Mouse (Mus musculus) hematopoietic stem cell, adult 5-6 weeks (primary cell): ENCODE measurements around the gene Smim27. TPM values are rescaled to one million over a fixed set of nuclear protein-coding genes. Genes with fewer than 3 reads are reported as not detected.
A peak's percentile ranks its signal among the peaks of the same experiment; 100 is the strongest.
"Not testable (repeated sequence)": the region's sequence is repeated elsewhere in the genome, so short reads cannot be mapped to it uniquely, and the experiment has no call there.

Source experiments
- ATAC-seq, 2 experiments: fragments of 125-278 bp in 1 of 2; replicated peaks in 1 of 2; 2 replicates each; pipeline ENCODE4 v1.8.0; 2016 to 2017; ENCODE audit warnings: inconsistent platforms in 2 of 2, mild to moderate bottlenecking in 2 of 2, moderate number of reproducible peaks in 2 of 2, low read depth in 1 of 2, moderate TSS enrichment in 1 of 2; ENCODE audit not compliant: low FRiP score in 2 of 2, poor library complexity in 2 of 2, severe bottlenecking in 2 of 2, insufficient read depth in 1 of 2, low TSS enrichment in 1 of 2
- total RNA-seq: library from RNA; stranded (forward); fragments of 172-1452, 232-1000 nt; gene quantifications from 2 replicates; pipeline ENCODE4 v1.2.3, GENCODE M21; 2017

Gene Smim27
- total RNA-seq, 1 experiment from 2014 or later: 11.1 TPM

GRCm38 (mm10) chr4:40244035-40244434 lies 25.3 kb upstream of the Smim27 start:
- ATAC-seq: peak; percentile 96 to 97

- ATAC-seq: no peak
Observed at GRCm38 (mm10) chr4:40250984-40251383, 18.4 kb upstream of the Smim27 start.

DNA sequence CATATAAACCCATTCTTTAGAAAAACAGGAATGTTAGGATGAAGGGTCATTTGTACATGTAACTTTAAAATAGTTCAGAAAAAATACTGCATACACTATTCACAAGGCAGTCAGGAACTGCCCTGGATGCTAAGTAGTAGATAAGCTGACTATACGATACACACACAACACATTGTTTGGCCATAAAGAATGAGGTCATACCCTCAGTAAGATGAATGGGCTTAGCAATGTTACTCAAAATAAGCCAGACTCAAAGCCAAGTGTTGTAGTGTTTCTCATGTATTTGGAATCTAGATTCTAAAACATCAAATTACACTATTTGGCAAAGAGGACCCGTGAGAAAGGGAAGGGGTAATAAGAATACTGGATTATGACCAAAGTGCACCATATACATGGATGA lies 15.6 kb upstream of the Smim27 start:
- no peak for ATAC-seq

- no peak for ATAC-seq
Observed at GRCm38 (mm10) chr4:40254385-40255103, 14.8 kb upstream of the Smim27 start.

- no peak for ATAC-seq
Observed at GRCm38 (mm10) chr4:40264321-40264720, 5.1 kb upstream of the Smim27 start.

GRCm38 (mm10) chr4:40267681-40268080 lies 1.7 kb upstream of the Smim27 start:
- no peak for ATAC-seq

GRCm38 (mm10) chr4:40268204-40268813 lies 1.1 kb upstream of the Smim27 start:
- ATAC-seq: peak; percentile 54 to 70

DNA sequence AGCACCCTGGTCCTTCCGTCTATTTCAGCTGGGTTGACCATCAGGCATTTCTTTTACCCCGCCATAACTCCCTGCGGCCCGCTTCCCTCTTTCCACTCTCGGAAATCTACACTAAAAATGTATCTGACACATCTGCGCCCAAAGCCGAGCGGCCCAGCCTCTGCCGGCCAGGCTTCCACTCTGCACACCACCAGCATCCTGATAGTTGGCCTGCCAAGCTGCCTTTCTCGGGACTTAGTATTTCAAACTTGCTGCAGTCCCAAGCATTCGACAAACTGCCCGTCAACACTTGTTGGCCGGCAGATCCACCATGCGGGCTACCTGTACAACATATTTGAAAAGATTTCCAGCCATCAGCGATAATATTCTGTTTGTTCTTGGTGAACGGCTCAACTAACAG lies 544 bp upstream of the Smim27 start:
- ATAC-seq: peak; percentile 2; a peak in 2 of 4 replicates

- peak; percentile 4 to 7; a peak in 1 of 4 replicates for ATAC-seq
Observed at GRCm38 (mm10) chr4:40278880-40279275, 9.5 kb downstream of the Smim27 start.

DNA sequence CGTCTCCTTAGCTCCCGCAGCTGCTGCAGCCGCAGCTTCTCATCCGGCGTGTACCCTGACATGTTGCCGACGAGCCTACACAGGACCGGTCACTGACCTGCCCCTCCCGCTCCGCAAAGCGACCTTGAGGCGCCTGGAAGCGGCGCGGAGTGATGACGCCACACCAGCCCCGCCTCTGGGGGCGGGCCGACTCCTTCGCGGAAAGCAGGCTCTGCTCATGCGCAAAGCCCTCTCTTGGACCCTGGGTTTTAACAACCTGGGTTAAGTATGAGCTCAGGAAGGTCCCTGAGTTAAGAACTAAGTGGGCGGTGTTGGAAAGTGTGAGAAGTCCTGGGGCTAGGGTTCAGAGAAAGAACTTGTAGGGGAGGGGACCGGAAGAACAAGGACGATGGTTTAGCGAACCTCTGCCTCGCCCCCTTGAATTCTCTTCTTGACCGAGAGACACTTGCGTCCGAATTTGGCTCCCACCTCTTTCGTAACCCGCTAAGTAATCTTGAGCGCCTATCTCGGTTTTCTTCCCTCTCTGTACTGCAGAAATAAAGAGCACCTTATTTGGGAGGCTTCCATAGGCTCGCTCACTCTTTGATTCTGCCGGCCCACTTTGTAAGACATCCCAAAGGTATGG lies 10.0 kb downstream of the Smim27 start, which contains the start of gene Ndufb6:
Gene Ndufb6, minus strand, starts transcription at position 146 of the 625 bp plus-strand sequence.
- ATAC-seq: peak; percentile 94 to 96

- ATAC-seq: peak; percentile 60 to 74; a peak in 3 of 4 replicates
Observed at GRCm38 (mm10) chr4:40285582-40285981, 16.2 kb downstream of the Smim27 start.

DNA sequence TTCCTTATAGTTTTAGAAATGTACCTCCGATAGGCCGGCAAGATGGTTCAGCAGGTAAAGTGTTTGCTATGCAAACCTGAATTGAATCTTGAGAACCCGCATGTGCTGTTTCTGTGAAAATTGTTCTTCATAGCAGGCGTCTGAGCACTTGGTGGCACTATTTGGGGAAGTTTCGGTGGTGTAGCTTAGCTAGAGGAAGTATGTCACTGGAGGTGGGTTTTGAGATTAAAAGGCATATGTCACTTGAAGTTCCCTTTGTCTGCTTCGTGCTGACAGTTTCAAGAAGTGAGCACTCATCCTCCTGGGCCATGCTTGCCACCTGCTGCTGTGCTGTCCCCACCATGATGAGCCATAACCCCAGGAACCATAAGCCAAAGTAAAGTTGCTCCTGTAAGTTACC lies 18.0 kb downstream of the Smim27 start:
- ATAC-seq: peak; percentile 93 to 95

DNA sequence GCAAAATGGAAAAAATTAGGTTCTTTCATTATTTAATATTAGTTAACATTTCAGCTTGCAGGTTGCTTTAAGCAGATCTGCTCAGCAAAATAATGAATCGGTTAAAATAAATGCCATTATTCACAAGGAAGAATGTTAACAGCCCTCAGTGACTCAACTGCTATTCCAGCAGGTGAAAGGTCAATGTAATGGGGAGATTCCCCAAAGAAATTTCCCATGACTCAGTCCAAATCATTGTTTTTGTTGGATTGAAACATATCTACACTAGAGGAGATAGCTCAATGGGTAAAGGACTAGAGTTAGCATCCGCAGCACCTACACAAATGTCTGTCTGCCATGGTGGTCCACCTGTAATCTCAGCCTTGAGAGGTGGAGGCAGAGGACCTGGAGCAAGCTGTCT lies 19.7 kb downstream of the Smim27 start:
- ATAC-seq: no peak

GRCm38 (mm10) chr4:40291511-40291910 lies 22.1 kb downstream of the Smim27 start:
- ATAC-seq: not testable (repeated sequence)

- ATAC-seq: 0 out of 4 replicates have a peak, but pooled peaks of 1 of the 2 experiments have one; percentile 51
Observed at GRCm38 (mm10) chr4:40299169-40299568, 29.8 kb downstream of the Smim27 start.

DNA sequence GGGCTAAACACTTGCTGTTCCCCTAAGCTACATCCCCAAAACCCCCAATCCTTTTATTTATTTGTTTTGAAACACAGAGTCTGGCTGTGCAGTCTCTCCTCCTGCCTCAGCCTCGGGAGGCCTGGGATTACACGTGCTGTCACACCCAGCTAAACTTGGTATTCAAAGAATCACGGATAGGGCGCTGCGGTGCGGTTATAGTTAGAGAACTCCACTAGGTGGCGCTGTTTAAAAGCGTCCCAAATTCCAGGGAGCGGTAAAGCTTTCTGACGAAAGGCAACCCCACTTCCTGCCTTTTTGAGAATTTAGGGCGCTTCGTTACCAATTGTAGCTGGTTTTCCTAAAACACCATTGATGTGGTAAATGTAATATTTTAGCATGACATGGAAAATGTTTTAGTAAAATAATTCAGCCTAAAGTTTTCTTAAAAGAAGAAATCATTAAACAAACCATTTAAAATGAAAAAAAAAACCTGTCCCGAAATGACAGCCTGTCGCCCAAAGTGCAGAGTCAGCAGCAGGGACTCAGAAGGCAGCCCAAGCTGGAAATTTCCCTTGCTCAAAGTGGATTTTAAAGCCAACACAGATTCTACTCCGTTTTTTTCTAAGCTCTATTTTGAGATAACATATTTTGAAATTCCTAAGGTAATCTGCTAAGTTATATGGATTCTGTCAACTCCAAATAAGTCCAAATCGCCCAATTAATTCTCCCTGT lies 31.9 kb downstream of the Smim27 start:
- ATAC-seq: peak; percentile 86 to 91

DNA sequence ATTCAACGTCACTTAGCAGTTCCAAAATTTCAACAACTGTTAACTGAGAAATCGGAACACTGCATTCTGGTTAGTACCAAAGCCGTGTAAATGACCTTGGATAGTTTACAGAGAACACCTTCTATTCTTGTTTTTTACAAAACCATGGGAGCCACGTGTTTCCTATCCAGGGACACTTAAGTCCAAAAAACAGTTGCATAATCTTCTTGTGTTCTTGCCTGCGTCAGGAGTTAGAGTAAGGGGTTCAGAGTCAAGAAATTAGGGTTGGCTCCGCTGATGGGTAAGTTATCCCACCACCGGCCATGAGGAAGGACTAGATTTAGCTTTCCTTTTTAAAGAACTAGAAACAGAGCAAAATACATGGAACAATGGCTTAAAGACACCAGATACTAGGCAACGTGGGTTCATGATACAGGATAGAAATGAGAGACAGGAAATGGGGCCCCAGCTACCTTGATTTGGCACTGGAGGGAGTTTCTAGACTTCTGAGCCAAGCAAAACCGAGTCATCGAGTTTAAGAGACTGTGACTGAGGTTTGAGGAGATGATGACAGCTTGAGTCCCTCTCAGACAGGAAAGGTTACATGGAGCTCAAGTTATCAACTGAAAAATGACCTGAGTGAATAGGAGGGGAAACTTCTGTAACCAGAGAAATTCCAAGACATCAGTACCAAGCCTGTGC lies 33.2 kb downstream of the Smim27 start:
- ATAC-seq: no peak
